Mouse (Mus musculus) right cerebral cortex, postnatal 14 days (tissue): ENCODE data around the gene Prl6a1.

Source experiments
- DNase-seq: peaks from one replicate; pipeline ENCODE4 v3.0.0; 2022

Gene Prl6a1

DNA sequence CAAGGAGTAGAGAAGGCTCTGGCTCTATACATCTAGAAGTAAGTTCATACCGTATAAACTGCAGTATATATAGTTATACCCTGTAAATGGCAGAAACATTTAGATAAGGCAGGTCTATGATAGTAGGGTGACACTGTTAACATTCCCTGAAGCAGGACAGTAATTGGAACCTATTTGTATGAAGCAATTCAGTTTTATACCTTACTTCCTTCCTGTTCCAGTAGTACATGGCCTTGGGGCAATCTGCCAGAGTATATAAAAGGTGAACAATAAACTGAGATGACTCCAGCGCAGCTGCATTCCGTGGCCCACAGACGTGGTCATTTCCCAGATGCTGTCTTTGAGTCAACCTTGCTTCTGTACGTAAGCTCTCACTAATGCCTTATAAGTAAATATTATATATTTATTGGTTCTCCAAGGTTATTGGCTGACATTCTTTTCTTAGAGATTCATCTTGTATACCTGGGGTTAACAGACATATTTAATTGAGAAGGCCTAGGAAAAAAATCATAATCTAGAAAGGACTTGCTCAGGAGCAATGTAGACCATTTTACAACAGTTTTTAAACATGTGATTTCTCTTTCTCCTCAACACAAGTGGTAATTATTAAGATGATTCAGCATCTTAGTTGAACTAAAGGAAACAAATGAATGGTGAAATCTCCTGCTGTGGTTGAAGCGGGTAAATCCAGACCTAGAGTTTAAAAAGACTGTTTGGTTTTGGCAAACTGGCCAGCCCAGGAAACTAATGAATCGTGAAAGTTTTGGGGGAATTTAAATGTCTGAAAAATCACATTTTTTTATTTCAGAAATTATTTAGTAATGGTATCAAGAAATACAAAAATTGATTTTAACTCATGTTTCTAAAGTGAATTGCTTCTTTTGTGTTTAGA is at the start of gene Prl6a1:
Prl6a1 (plus strand) TSS at position 294 of the 892 bp plus-strand sequence.
- DNase-seq, result no peak

DNA sequence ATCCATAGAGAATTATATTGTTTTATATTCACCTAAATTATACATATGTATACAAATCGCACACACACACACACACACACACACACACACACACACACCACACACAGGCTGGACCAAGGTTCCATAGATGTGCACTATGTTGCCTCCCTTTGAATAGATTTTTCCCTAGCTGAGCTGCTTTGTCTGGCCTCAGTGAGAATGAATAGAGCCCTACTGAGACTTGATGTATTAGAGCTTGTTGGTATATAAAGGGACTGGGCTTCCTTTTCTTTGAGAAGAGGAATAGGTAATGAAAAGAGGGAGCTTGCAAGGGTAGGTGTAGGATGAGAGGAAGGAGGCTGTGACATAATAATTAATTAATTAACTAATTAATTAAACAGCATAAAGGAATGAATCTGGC is 22.6 kb downstream of the Prl6a1 start:
- DNase-seq, result no peak

DNA sequence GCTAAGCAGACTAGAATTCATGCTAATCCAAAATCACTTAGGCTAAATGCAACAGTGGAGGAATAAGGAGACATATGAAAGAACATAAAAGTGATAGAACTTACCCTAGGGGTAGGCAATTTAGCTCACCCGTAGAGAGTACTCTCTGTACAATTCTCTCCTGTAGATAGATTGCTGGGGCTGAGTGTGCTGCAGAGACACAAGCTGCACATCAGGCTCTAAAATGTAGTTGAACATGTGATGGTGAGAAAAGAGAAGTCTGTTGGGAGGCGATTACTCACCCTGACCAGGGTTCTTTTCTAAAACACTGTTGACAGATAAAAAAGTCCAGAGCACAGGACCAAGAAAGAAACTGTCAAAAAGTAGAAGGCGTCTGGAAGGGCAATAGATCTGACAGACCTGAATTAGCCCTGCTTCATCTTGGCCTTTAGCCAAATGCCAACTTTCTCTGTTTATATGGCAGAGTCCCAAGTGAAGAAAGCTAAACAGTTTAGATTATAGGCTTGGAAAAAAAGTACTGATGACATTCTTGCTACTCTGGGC is 30.4 kb downstream of the Prl6a1 start:
- DNase-seq, result no peak

DNA sequence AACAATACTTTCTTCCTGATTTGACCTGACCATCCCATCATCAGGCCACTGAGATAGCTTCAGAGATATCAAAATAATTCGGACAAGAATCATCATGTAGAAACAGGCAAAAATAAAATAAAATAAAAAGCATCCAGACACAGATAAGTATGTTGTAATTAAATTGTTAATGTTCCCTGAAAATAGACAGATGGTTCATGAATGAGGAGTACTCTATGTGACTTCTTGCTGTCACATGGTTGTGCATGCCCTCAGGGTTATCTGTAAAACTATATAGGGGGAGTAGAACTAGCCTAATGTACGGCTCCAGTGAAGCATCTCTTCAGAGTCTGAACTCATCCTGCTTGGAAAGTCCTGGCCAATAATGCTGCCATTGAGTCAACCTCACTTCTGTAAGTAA is 32.9 kb downstream of the Prl6a1 start, which contains the start of gene Prl8a2:
Prl8a2 (plus strand) TSS at position 301 of the 400 bp plus-strand sequence.
- no peak for DNase-seq
